Mouse (Mus musculus): ENCODE measurements around the gene Lrmda. TPM values are rescaled to one million over a fixed set of nuclear protein-coding genes. Genes with fewer than 3 reads are reported as not detected.

The Lrmda gene
- polyA plus RNA-seq, 1 experiment from 2014 or later: 0.66 TPM

GRCm38 (mm10) chr14:22591186-22591585 is 571.7 kb downstream of the Lrmda start:
- no peak overlapping the region for H3K27ac ChIP-seq (ENCODE audit: low read depth, low read length)

GRCm38 (mm10) chr14:22597508-22597907 is 578.0 kb downstream of the Lrmda start:
- Histone ChIP-seq H3K27ac (ENCODE audit: low read depth, low read length) (no peak overlapping the region), H3K9me3 (ENCODE audit: control insufficient read depth, low read length) (no peaks in the 10 kb centered on the region), H3K4me1 (ENCODE audit: control insufficient read depth, insufficient read depth, low read length) (peaks cover 3% of the 10 kb centered on the region), H3K36me3 (ENCODE audit: control insufficient read depth, insufficient read depth, low read length) (no peaks in the 10 kb centered on the region), H3K9ac (ENCODE audit: low read length) (no peak overlapping the region), H3K4me2 (ENCODE audit: low read depth) (no peak overlapping the region), H3K27me3 (ENCODE audit: control insufficient read depth, insufficient read depth, low read length) (no peaks in the 10 kb centered on the region), H3K4me3 (ENCODE audit: low read depth, low read length) (no peak overlapping the region)
- 56% methylated on average over 2 of the region's 2 CpGs for WGBS
- no peak for DNase-seq (ENCODE audit: low spot score)
- ATAC-seq (ENCODE audit: insufficient read depth, low FRiP score, low TSS enrichment): no peak

More at GRCm38 (mm10) chr14:22591186-22591585, 571.7 kb downstream of the Lrmda start:
- H3K9me3 ChIP-seq (ENCODE audit: control insufficient read depth, low read length): no peaks in the 10 kb centered on the region
- ATAC-seq (ENCODE audit: insufficient read depth, low FRiP score, low TSS enrichment) (no peak), DNase-seq (ENCODE audit: low spot score) (no peak)
- no peak overlapping the region for H3K4me3 ChIP-seq (ENCODE audit: low read depth, low read length)
- WGBS: 39% methylated on average over 2 of the region's 2 CpGs
- H3K4me2 ChIP-seq (ENCODE audit: low read depth): no peak overlapping the region
- H3K9ac ChIP-seq (ENCODE audit: low read length): no peak overlapping the region
- no peaks in the 10 kb centered on the region for H3K27me3 ChIP-seq (ENCODE audit: control insufficient read depth, insufficient read depth, low read length)
- H3K4me1 ChIP-seq (ENCODE audit: control insufficient read depth, insufficient read depth, low read length): no peaks in the 10 kb centered on the region
- H3K36me3 ChIP-seq (ENCODE audit: control insufficient read depth, insufficient read depth, low read length): no peaks in the 10 kb centered on the region

GRCm38 (mm10) chr14:22598638-22599037 is 579.1 kb downstream of the Lrmda start:
- H3K27me3 ChIP-seq (ENCODE audit: control insufficient read depth, insufficient read depth, low read length): no peaks in the 10 kb centered on the region
- H3K4me1 ChIP-seq (ENCODE audit: control insufficient read depth, insufficient read depth, low read length): peaks cover 3% of the 10 kb centered on the region
- H3K27ac ChIP-seq (ENCODE audit: low read depth, low read length): no peak overlapping the region
- no peak overlapping the region for H3K9ac ChIP-seq (ENCODE audit: low read length)
- no peak overlapping the region for H3K4me3 ChIP-seq (ENCODE audit: low read depth, low read length)
- DNase-seq (ENCODE audit: low spot score) (no peak), ATAC-seq (ENCODE audit: insufficient read depth, low FRiP score, low TSS enrichment) (no peak)
- 67% methylated on average over 5 of the region's 5 CpGs for WGBS
- no peak overlapping the region for H3K4me2 ChIP-seq (ENCODE audit: low read depth)
- no peaks in the 10 kb centered on the region for H3K36me3 ChIP-seq (ENCODE audit: control insufficient read depth, insufficient read depth, low read length)
- H3K9me3 ChIP-seq (ENCODE audit: control insufficient read depth, low read length): no peaks in the 10 kb centered on the region

- WGBS: 16% methylated on average over 3 of the region's 3 CpGs
- Histone ChIP-seq H3K27me3 (ENCODE audit: control insufficient read depth, insufficient read depth, low read length) (no peaks in the 10 kb centered on the region), H3K36me3 (ENCODE audit: control insufficient read depth, insufficient read depth, low read length) (no peaks in the 10 kb centered on the region), H3K27ac (ENCODE audit: low read depth, low read length) (no peak overlapping the region), H3K9ac (ENCODE audit: low read length) (no peak overlapping the region), H3K9me3 (ENCODE audit: control insufficient read depth, low read length) (no peaks in the 10 kb centered on the region), H3K4me1 (ENCODE audit: control insufficient read depth, insufficient read depth, low read length) (peaks cover 3% of the 10 kb centered on the region), H3K4me3 (ENCODE audit: low read depth, low read length) (no peak overlapping the region), H3K4me2 (ENCODE audit: low read depth) (no peak overlapping the region)
- no peak for ATAC-seq (ENCODE audit: insufficient read depth, low FRiP score, low TSS enrichment)
- no peak for DNase-seq (ENCODE audit: low spot score)
Measured at GRCm38 (mm10) chr14:22600166-22600565, 580.7 kb downstream of the Lrmda start.

GRCm38 (mm10) chr14:22602308-22602707 is 582.8 kb downstream of the Lrmda start:
- H3K36me3 ChIP-seq (ENCODE audit: control insufficient read depth, insufficient read depth, low read length): no peaks in the 10 kb centered on the region
- WGBS: 95% methylated on average over 2 of the region's 2 CpGs

GRCm38 (mm10) chr14:22608599-22608998 is 589.1 kb downstream of the Lrmda start:
- Histone ChIP-seq H3K4me3 (ENCODE audit: low read depth, low read length) (no peak overlapping the region), H3K4me2 (ENCODE audit: low read depth) (no peak overlapping the region), H3K27ac (ENCODE audit: low read depth, low read length) (no peak overlapping the region), H3K9ac (ENCODE audit: low read length) (no peak overlapping the region), H3K4me1 (ENCODE audit: control insufficient read depth, insufficient read depth, low read length) (no peaks in the 10 kb centered on the region), H3K9me3 (ENCODE audit: control insufficient read depth, low read length) (no peaks in the 10 kb centered on the region), H3K27me3 (ENCODE audit: control insufficient read depth, insufficient read depth, low read length) (no peaks in the 10 kb centered on the region), H3K36me3 (ENCODE audit: control insufficient read depth, insufficient read depth, low read length) (no peaks in the 10 kb centered on the region)
- ATAC-seq (ENCODE audit: insufficient read depth, low FRiP score, low TSS enrichment) (no peak), DNase-seq (ENCODE audit: low spot score) (no peak)
- 82% methylated on average over 5 of the region's 5 CpGs for WGBS

More at GRCm38 (mm10) chr14:22602308-22602707, 582.8 kb downstream of the Lrmda start:
- no peak overlapping the region for H3K4me2 ChIP-seq (ENCODE audit: low read depth)
- H3K9ac ChIP-seq (ENCODE audit: low read length): no peak overlapping the region
- H3K27me3 ChIP-seq (ENCODE audit: control insufficient read depth, insufficient read depth, low read length): no peaks in the 10 kb centered on the region
- peaks cover 3% of the 10 kb centered on the region for H3K4me1 ChIP-seq (ENCODE audit: control insufficient read depth, insufficient read depth, low read length)
- H3K27ac ChIP-seq (ENCODE audit: low read depth, low read length): no peak overlapping the region
- ATAC-seq (ENCODE audit: insufficient read depth, low FRiP score, low TSS enrichment) (no peak), DNase-seq (ENCODE audit: low spot score) (no peak)
- no peak overlapping the region for H3K4me3 ChIP-seq (ENCODE audit: low read depth, low read length)
- no peaks in the 10 kb centered on the region for H3K9me3 ChIP-seq (ENCODE audit: control insufficient read depth, low read length)

GRCm38 (mm10) chr14:22609261-22610245 is 590.0 kb downstream of the Lrmda start:
- H3K27me3 ChIP-seq (ENCODE audit: control insufficient read depth, insufficient read depth, low read length): no peaks in the 10 kb centered on the region
- no peaks in the 10 kb centered on the region for H3K36me3 ChIP-seq (ENCODE audit: control insufficient read depth, insufficient read depth, low read length)
- no peak for DNase-seq (ENCODE audit: low spot score)
- H3K4me1 ChIP-seq (ENCODE audit: control insufficient read depth, insufficient read depth, low read length): no peaks in the 10 kb centered on the region
- no peak overlapping the region for H3K4me3 ChIP-seq (ENCODE audit: low read depth, low read length)
- H3K9ac ChIP-seq (ENCODE audit: low read length): no peak overlapping the region
- no peak for ATAC-seq (ENCODE audit: insufficient read depth, low FRiP score, low TSS enrichment)
- H3K4me2 ChIP-seq (ENCODE audit: low read depth): no peak overlapping the region
- WGBS: 73% methylated on average over 13 of the region's 13 CpGs
- no peaks in the 10 kb centered on the region for H3K9me3 ChIP-seq (ENCODE audit: control insufficient read depth, low read length)
- no peak overlapping the region for H3K27ac ChIP-seq (ENCODE audit: low read depth, low read length)

GRCm38 (mm10) chr14:22611011-22611410 is 591.5 kb downstream of the Lrmda start:
- no peak overlapping the region for H3K27ac ChIP-seq (ENCODE audit: low read depth, low read length)
- H3K4me2 ChIP-seq (ENCODE audit: low read depth): no peak overlapping the region
- no peaks in the 10 kb centered on the region for H3K9me3 ChIP-seq (ENCODE audit: control insufficient read depth, low read length)
- no peak for ATAC-seq (ENCODE audit: insufficient read depth, low FRiP score, low TSS enrichment)
- WGBS: 91% methylated on average over 3 of the region's 3 CpGs
- no peak for DNase-seq (ENCODE audit: low spot score)
- no peaks in the 10 kb centered on the region for H3K36me3 ChIP-seq (ENCODE audit: control insufficient read depth, insufficient read depth, low read length)
- no peaks in the 10 kb centered on the region for H3K4me1 ChIP-seq (ENCODE audit: control insufficient read depth, insufficient read depth, low read length)
- no peak overlapping the region for H3K9ac ChIP-seq (ENCODE audit: low read length)
- no peaks in the 10 kb centered on the region for H3K27me3 ChIP-seq (ENCODE audit: control insufficient read depth, insufficient read depth, low read length)
- H3K4me3 ChIP-seq (ENCODE audit: low read depth, low read length): no peak overlapping the region

- Histone ChIP-seq H3K9me3 (ENCODE audit: control insufficient read depth, low read length) (no peaks in the 10 kb centered on the region), H3K9ac (ENCODE audit: low read length) (no peak overlapping the region), H3K4me1 (ENCODE audit: control insufficient read depth, insufficient read depth, low read length) (no peaks in the 10 kb centered on the region), H3K4me2 (ENCODE audit: low read depth) (no peak overlapping the region), H3K27me3 (ENCODE audit: control insufficient read depth, insufficient read depth, low read length) (no peaks in the 10 kb centered on the region), H3K27ac (ENCODE audit: low read depth, low read length) (no peak overlapping the region), H3K4me3 (ENCODE audit: low read depth, low read length) (no peak overlapping the region), H3K36me3 (ENCODE audit: control insufficient read depth, insufficient read depth, low read length) (no peaks in the 10 kb centered on the region)
- DNase-seq (ENCODE audit: low spot score) (no peak), ATAC-seq (ENCODE audit: insufficient read depth, low FRiP score, low TSS enrichment) (no peak)
Measured at GRCm38 (mm10) chr14:22620191-22620590, 600.7 kb downstream of the Lrmda start.

All from neural tube, embryonic 11.5 days (tissue).